Mouse (Mus musculus) limb, embryonic 12.5 days (tissue): Measurements from ENCODE around the gene Elk3. TPM values are rescaled to one million over a fixed set of nuclear protein-coding genes. Genes with fewer than 3 reads are reported as not detected.
"Not testable (repeated sequence)": the region's sequence is repeated elsewhere in the genome, so short reads cannot be mapped to it uniquely, and the experiment has no call there.

Source experiments
- ATAC-seq: fragments of 200-750 bp; cut with Nextera tagmentation; 2 replicates; pipeline ENCODE4 v1.8.0; 2017; ENCODE audit warnings: low read depth, moderate TSS enrichment; ENCODE audit not compliant: insufficient number of reproducible peaks, insufficient read depth, low FRiP score, low TSS enrichment
- H3K27ac ChIP-seq: fragments of 300-500 bp; sonication (generic); 2 replicates; pipeline ENCODE4 v1.5.1; 2016; ENCODE audit warnings: mild to moderate bottlenecking, moderate library complexity
- H3K27me3 ChIP-seq: fragments of 300-500 bp; sonication (generic); 2 replicates; pipeline ENCODE4 v1.6.1; 2016; ENCODE audit warnings: mild to moderate bottlenecking, moderate library complexity
- H3K36me3 ChIP-seq: fragments of 300-500 bp; sonication (generic); 2 replicates; pipeline ENCODE4 v1.6.1; 2016; ENCODE audit warnings: mild to moderate bottlenecking, moderate library complexity
- H3K4me1 ChIP-seq: fragments of 300-500 bp; sonication (generic); replicated peaks from 2 replicates; pipeline ENCODE4 v1.6.1; 2016
- H3K4me2 ChIP-seq: fragments of 300-500 bp; sonication (generic); 2 replicates; pipeline ENCODE4 v1.6.1; 2016; ENCODE audit warnings: mild to moderate bottlenecking, moderate library complexity
- H3K4me3 ChIP-seq: fragments of 300-500 bp; sonication (generic); replicated peaks from 2 replicates; pipeline ENCODE4 v1.5.1; 2016; ENCODE audit warnings: mild to moderate bottlenecking
- H3K9ac ChIP-seq: fragments of 300-500 bp; sonication (generic); replicated peaks from 2 replicates; pipeline ENCODE4 v1.6.1; 2016; ENCODE audit warnings: mild to moderate bottlenecking, moderate library complexity
- H3K9me3 ChIP-seq: fragments of 300-500 bp; sonication (generic); 2 replicates; pipeline ENCODE4 v1.6.1; 2016; ENCODE audit warnings: mild to moderate bottlenecking, moderate library complexity
- WGBS: fragments of 180-500 bp; shearing (Covaris S2); methylation state at CpG from one replicate; pipeline ENCODE4 v1.1.7; 2016; 5-methylcytosine and 5-hydroxymethylcytosine counted together
- polyA plus RNA-seq: library from polyadenylated mRNA; unstranded; fragments of >200 nt; fragmentation: Nextera tagmentation; extraction: Ambion mirVana; gene quantifications from 2 replicates; pipeline ENCODE4 v1.2.1, GENCODE M21; 2016

The Elk3 gene
- 47.2 and 47.8 TPM in 2 replicates for polyA plus RNA-seq

GRCm38 (mm10) chr10:93310721-93311411 is at the start of gene Elk3:
Elk3 (minus strand) TSS chr10:93311135.
- Histone ChIP-seq H3K4me1 (peaks cover 42% of the 10 kb centered on the region), H3K27ac (peak within 1 kb of the TSS; percentile 100), H3K9ac (peak within 1 kb of the TSS; percentile 97), H3K4me2 (peak within 1 kb of the TSS; percentile 69), H3K9me3 (no peaks in the 10 kb centered on the region), H3K36me3 (no peaks in the 10 kb centered on the region), H3K4me3 (peak within 1 kb of the TSS; percentile 84), H3K27me3 (no peaks in the 10 kb centered on the region)
- peak; percentile 67 for ATAC-seq
- WGBS = 2% methylated on average over 52 of the region's 53 CpGs

- H3K9me3 ChIP-seq = no peaks in the 10 kb centered on the region
- H3K36me3 ChIP-seq = no peaks in the 10 kb centered on the region
- WGBS = 23% methylated on average over 3 of the region's 3 CpGs
- no peak overlapping the region for H3K27ac ChIP-seq
- no peak overlapping the region for H3K4me3 ChIP-seq
- H3K9ac ChIP-seq = no peak overlapping the region
- ATAC-seq = no peak
- H3K4me2 ChIP-seq = no peak overlapping the region
- H3K4me1 ChIP-seq = no peaks in the 10 kb centered on the region
- H3K27me3 ChIP-seq = no peaks in the 10 kb centered on the region
Measured at GRCm38 (mm10) chr10:93360623-93361022, 49.7 kb upstream of the Elk3 start.

- not testable (repeated sequence) for H3K36me3 ChIP-seq, H3K9ac ChIP-seq, H3K9me3 ChIP-seq, H3K27ac ChIP-seq, H3K4me3 ChIP-seq, H3K4me2 ChIP-seq, ATAC-seq, H3K4me1 ChIP-seq, H3K27me3 ChIP-seq
- 62% methylated on average over 4 of the region's 4 CpGs for WGBS
Measured at GRCm38 (mm10) chr10:93360190-93360589, 49.3 kb upstream of the Elk3 start.

- no peak for ATAC-seq
- Histone ChIP-seq H3K9me3 (no peaks in the 10 kb centered on the region), H3K4me2 (no peak overlapping the region), H3K4me1 (no peaks in the 10 kb centered on the region), H3K36me3 (no peaks in the 10 kb centered on the region), H3K27me3 (no peaks in the 10 kb centered on the region), H3K27ac (no peak overlapping the region), H3K9ac (no peak overlapping the region), H3K4me3 (no peak overlapping the region)
- WGBS = 85% methylated on average over 7 of the region's 7 CpGs
Measured at GRCm38 (mm10) chr10:93359339-93359863, 48.5 kb upstream of the Elk3 start.

GRCm38 (mm10) chr10:93358878-93359277 is 47.9 kb upstream of the Elk3 start:
- 82% methylated on average over 4 of the region's 4 CpGs for WGBS
- H3K27me3 ChIP-seq = no peaks in the 10 kb centered on the region
- no peak overlapping the region for H3K27ac ChIP-seq
- H3K4me2 ChIP-seq = no peak overlapping the region
- H3K36me3 ChIP-seq = no peaks in the 10 kb centered on the region
- no peaks in the 10 kb centered on the region for H3K4me1 ChIP-seq
- H3K9me3 ChIP-seq = no peaks in the 10 kb centered on the region
- H3K4me3 ChIP-seq = no peak overlapping the region
- ATAC-seq = no peak
- H3K9ac ChIP-seq = no peak overlapping the region

GRCm38 (mm10) chr10:93357162-93357561 is 46.2 kb upstream of the Elk3 start:
- 93% methylated on average over 5 of the region's 5 CpGs for WGBS
- no peaks in the 10 kb centered on the region for H3K36me3 ChIP-seq
- no peak for ATAC-seq

GRCm38 (mm10) chr10:93356122-93356521 is 45.2 kb upstream of the Elk3 start:
- 86% methylated on average over 9 of the region's 9 CpGs for WGBS
- Histone ChIP-seq H3K27ac (no peak overlapping the region), H3K27me3 (no peaks in the 10 kb centered on the region), H3K9me3 (no peaks in the 10 kb centered on the region), H3K9ac (no peak overlapping the region), H3K4me2 (no peak overlapping the region), H3K36me3 (no peaks in the 10 kb centered on the region), H3K4me1 (no peaks in the 10 kb centered on the region), H3K4me3 (no peak overlapping the region)
- ATAC-seq = no peak

More at GRCm38 (mm10) chr10:93357162-93357561, 46.2 kb upstream of the Elk3 start:
- Histone ChIP-seq H3K9ac (no peak overlapping the region), H3K4me2 (no peak overlapping the region), H3K4me3 (no peak overlapping the region), H3K27ac (no peak overlapping the region), H3K4me1 (no peaks in the 10 kb centered on the region), H3K9me3 (no peaks in the 10 kb centered on the region), H3K27me3 (no peaks in the 10 kb centered on the region)

GRCm38 (mm10) chr10:93355276-93355927 is 44.5 kb upstream of the Elk3 start:
- no peak overlapping the region for H3K27ac ChIP-seq
- H3K4me3 ChIP-seq = no peak overlapping the region
- H3K4me1 ChIP-seq = no peaks in the 10 kb centered on the region
- H3K9ac ChIP-seq = no peak overlapping the region
- ATAC-seq = no peak
- H3K27me3 ChIP-seq = no peaks in the 10 kb centered on the region
- H3K4me2 ChIP-seq = no peak overlapping the region
- 74% methylated on average over 8 of the region's 8 CpGs for WGBS
- no peaks in the 10 kb centered on the region for H3K36me3 ChIP-seq
- H3K9me3 ChIP-seq = no peaks in the 10 kb centered on the region

DNA sequence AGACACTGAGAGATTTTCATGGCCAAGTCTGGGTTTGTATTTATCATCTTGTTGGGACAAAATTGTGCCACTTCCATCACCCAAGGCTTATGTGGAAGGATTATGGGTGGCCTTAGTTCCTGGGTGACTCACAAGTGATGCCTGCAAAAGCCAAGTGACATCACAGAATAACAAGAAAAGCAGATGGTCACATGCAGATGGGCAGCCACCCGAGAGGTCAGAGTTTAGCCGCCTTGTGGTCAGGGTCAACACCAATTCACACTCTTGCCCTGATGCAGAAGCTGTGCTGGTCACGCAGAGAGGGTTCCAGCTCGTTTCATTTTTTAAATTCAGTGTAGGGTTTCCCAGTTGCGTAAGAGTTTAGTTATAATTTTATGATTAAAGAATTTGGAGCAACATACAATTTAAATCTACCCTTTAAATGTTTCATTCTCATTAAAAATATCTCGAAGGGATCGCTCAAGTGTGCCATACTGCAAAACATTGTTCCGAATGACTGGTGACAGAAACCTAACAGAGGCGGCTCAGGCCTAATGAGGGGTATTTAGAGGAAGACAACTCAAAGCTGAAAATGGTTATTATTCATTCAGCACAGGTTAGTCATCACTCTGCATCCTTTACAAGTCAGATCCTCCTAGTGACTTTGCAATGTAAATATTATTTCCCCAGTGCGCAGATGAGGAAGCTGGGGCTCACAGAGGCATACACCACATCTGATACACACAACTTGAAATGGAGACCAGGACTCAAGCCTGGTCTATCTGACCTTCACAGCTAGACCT is 42.8 kb upstream of the Elk3 start:
- no peak overlapping the region for H3K9ac ChIP-seq
- 88% methylated on average over 10 of the region's 10 CpGs for WGBS
- no peak for ATAC-seq

GRCm38 (mm10) chr10:93347918-93348505 is 37.1 kb upstream of the Elk3 start:
- Histone ChIP-seq H3K27ac (peak overlapping the region; percentile 64), H3K4me2 (no peak overlapping the region; the same call in 1 of the 2 replicates)
- no peak for ATAC-seq

More for the DNA sequence above, 42.8 kb upstream of the Elk3 start:
- Histone ChIP-seq H3K4me1 (no peaks in the 10 kb centered on the region), H3K36me3 (no peaks in the 10 kb centered on the region), H3K27ac (no peak overlapping the region), H3K4me3 (no peak overlapping the region), H3K27me3 (no peaks in the 10 kb centered on the region), H3K9me3 (no peaks in the 10 kb centered on the region), H3K4me2 (no peak overlapping the region)

DNA sequence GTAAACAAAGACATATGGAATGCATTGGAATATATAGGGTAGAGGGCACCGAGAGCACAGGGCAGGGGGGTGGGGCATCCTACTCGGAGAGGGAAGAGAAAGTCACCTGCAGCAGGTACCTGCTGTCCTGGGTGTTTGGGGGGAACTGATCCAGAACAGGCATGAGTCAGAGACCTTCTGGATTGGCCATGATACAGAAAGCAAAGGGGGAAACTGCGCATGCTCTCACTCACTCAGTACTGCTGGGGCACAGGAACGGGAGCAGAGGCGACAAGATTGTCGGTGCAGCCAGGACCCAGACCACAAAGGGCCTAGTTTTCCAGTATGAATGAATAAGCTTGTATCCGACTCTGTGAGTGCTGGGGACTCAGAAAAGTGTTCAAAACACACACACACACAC is 36.5 kb upstream of the Elk3 start:
- no peaks in the 10 kb centered on the region for H3K36me3 ChIP-seq
- H3K9ac ChIP-seq = no peak overlapping the region
- peak overlapping the region; percentile 64; the same call in 1 of the 2 replicates for H3K27ac ChIP-seq
- no peak overlapping the region for H3K4me3 ChIP-seq
- ATAC-seq = no peak
- no peak overlapping the region for H3K4me2 ChIP-seq
- no peaks in the 10 kb centered on the region for H3K27me3 ChIP-seq
- peaks cover 10% of the 10 kb centered on the region for H3K4me1 ChIP-seq
- no peaks in the 10 kb centered on the region for H3K9me3 ChIP-seq
- WGBS = 68% methylated on average over 7 of the region's 7 CpGs

More at GRCm38 (mm10) chr10:93347918-93348505, 37.1 kb upstream of the Elk3 start:
- Histone ChIP-seq H3K36me3 (no peaks in the 10 kb centered on the region), H3K27me3 (no peaks in the 10 kb centered on the region), H3K9ac (no peak overlapping the region), H3K4me1 (peaks cover 10% of the 10 kb centered on the region), H3K4me3 (no peak overlapping the region), H3K9me3 (no peaks in the 10 kb centered on the region)
- WGBS = 76% methylated on average over 14 of the region's 14 CpGs
